Mouse (Mus musculus) ES-E14 (cell line): ENCODE measurements around the gene Dagla. TPM values are rescaled to one million over a fixed set of nuclear protein-coding genes. Genes with fewer than 3 reads are reported as not detected.

Experiments
- DNase-seq: peaks from one replicate; pipeline ENCODE4 v3.0.0-alpha.2; 2013; ENCODE audit warnings: low read depth, low spot score
- H3K27ac ChIP-seq: 2 replicates; pipeline ENCODE4 v1.5.1; 2012; ENCODE audit warnings: low read depth, mild to moderate bottlenecking, low read length, moderate library complexity, mixed read lengths; ENCODE audit not compliant: poor library complexity, insufficient read depth, severe bottlenecking
- H3K36me3 ChIP-seq: 2 replicates; pipeline ENCODE4 v1.6.1; 2012; ENCODE audit warnings: mild to moderate bottlenecking, low read length, moderate library complexity, mixed read lengths; ENCODE audit not compliant: control insufficient read depth, poor library complexity, insufficient read depth, severe bottlenecking
- H3K4me1 ChIP-seq, 2 experiments: fragments of 150-350 bp in 1 of 2; sonication (generic) in 1 of 2; 2 replicates each; pipeline ENCODE4 v1.6.1; 2012; ENCODE audit warnings: low read length in 2 of 2, mild to moderate bottlenecking in 1 of 2, mixed read lengths in 1 of 2; ENCODE audit not compliant: control insufficient read depth in 2 of 2, insufficient read depth in 2 of 2, poor library complexity in 1 of 2
- H3K4me3 ChIP-seq, 2 experiments: fragments of 150-350 bp in 1 of 2; sonication (generic) in 1 of 2; 2 replicates each; pipeline ENCODE4 v1.5.1; 2012; ENCODE audit warnings: low read length in 2 of 2, low read depth in 1 of 2, mild to moderate bottlenecking in 1 of 2, mixed read lengths in 1 of 2; ENCODE audit not compliant: insufficient read depth in 1 of 2, poor library complexity in 1 of 2, severe bottlenecking in 1 of 2
- H3K9ac ChIP-seq: 2 replicates; pipeline ENCODE4 v1.6.1; 2012; ENCODE audit warnings: low read depth, mild to moderate bottlenecking, low read length, mixed read lengths; ENCODE audit not compliant: poor library complexity, insufficient read depth, severe bottlenecking
- H3K9me3 ChIP-seq: fragments of 150-350 bp; sonication (generic); 2 replicates; pipeline ENCODE4 v1.6.1; 2012; ENCODE audit warnings: low read depth, mild to moderate bottlenecking, low read length; ENCODE audit not compliant: control insufficient read depth, insufficient read depth
- CHD2 ChIP-seq: IDR thresholded peaks from 2 replicates; pipeline ENCODE4 v1.6.1; 2014; ENCODE audit warnings: mild to moderate bottlenecking, low read depth, low read length, inconsistent platforms
- HCFC1 ChIP-seq: IDR thresholded peaks from 2 replicates; pipeline ENCODE4 v1.6.1; 2012; ENCODE audit warnings: low read length, inconsistent platforms, borderline replicate concordance; ENCODE audit not compliant: insufficient read depth
- MAFK ChIP-seq: IDR thresholded peaks from 2 replicates; pipeline ENCODE4 v1.6.1; 2014; ENCODE audit warnings: mild to moderate bottlenecking, low read depth, low read length, inconsistent platforms; ENCODE audit not compliant: insufficient read depth
- ZC3H11A ChIP-seq: IDR thresholded peaks from 2 replicates; pipeline ENCODE4 v1.6.1; 2012; ENCODE audit warnings: low read depth, mild to moderate bottlenecking, inconsistent platforms, low read length, borderline replicate concordance
- ZNF384 ChIP-seq: IDR thresholded peaks from 2 replicates; pipeline ENCODE4 v1.6.1; 2012; ENCODE audit warnings: low read depth, low read length, inconsistent platforms
- in situ Hi-C, 2 experiments: fragments of 600-800 bp; cut with MboI; formaldehyde crosslinking; loops; one replicate each; pipeline ENCODE4 v1.15.1; 2025; ENCODE audit warnings: low sequenced_read_pairs in 2 of 2, inconsistent platforms in 1 of 2; ENCODE audit not compliant: unreplicated experiment in 2 of 2
- total RNA-seq: library from RNA; depleted of rRNA; stranded (reverse); fragments of 300-350 nt; gene quantifications from 2 replicates; pipeline ENCODE4 v1.2.3, GENCODE M21; 2012

The Dagla gene
- total RNA-seq, 1 experiment, result 1.2 TPM

- Histone ChIP-seq H3K9me3 (no peaks in the 10 kb centered on the region), H3K9ac (no peak overlapping the region; the same call in 1 of the 2 replicates), H3K36me3 (no peaks in the 10 kb centered on the region), H3K4me1 (peaks cover 3 to 29% of the 10 kb centered on the region in 2 experiments; a peak in 3 of 4 replicates), H3K27ac (peak overlapping the region; percentile 63), H3K4me3 (0 out of 4 replicates have a peak overlapping the region, but pooled peaks of 1 of the 2 experiments have one; percentile 7)
- TF ChIP-seq HCFC1, result no peak
- peak; percentile 79 for DNase-seq
- in situ Hi-C loops, result no loop called here
Observed at GRCm38 (mm10) chr19:10266196-10266850, 38.4 kb downstream of the Dagla start.

GRCm38 (mm10) chr19:10261369-10261768, 43.3 kb downstream of the Dagla start:
- DNase-seq, result no peak
- Histone ChIP-seq H3K27ac (no peak overlapping the region), H3K36me3 (no peaks in the 10 kb centered on the region), H3K4me1 (peaks cover 3 to 17% of the 10 kb centered on the region in 2 experiments; a peak in 3 of 4 replicates), H3K9me3 (no peaks in the 10 kb centered on the region), H3K4me3 (no peak overlapping the region), H3K9ac (no peak overlapping the region)
- in situ Hi-C loops, result no loop called here
- TF ChIP-seq HCFC1, result no peak
- TF ChIP-seq MAFK, result no peak
- TF ChIP-seq CHD2, result no peak
- no peak for TF ChIP-seq ZNF384
- TF ChIP-seq ZC3H11A, result no peak

DNA sequence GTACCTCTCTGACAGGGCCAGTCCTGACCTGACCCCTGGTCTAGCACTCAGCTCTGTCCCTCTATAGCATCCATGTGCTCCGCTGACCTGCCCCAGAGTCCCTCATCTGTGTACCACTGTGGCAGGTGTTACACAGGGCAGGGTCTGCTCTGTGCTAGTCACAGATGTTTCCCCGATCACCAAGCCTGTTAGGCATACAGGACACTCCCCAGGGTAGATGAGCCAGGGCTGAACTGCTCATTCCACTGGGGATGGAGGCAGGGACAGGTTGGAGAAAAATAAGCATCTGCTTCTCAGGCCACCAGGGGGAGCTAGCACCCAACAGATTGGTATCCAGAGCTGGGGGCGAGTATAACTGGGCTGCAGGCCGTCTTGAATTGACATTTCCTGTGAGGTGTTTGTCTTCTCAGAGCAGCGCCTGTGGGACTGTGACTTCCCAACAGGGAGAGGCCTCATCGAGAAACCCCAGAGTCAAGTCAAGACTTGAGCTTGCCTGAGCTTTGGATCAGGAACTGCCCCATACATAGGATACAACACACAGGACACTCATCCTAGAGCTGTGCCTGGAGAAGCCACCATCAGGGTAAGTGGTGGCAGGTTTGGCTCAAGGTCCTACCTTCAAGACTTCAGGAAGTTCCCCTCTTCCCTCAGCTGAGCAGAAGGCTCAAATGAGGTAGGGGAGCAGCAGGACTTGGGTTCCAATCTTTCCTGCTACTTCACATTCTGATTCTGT, 46.2 kb downstream of the Dagla start:
- in situ Hi-C loops, result no loop called here
- H3K4me3 ChIP-seq, result no peak overlapping the region
- no peaks in the 10 kb centered on the region for H3K9me3 ChIP-seq

DNA sequence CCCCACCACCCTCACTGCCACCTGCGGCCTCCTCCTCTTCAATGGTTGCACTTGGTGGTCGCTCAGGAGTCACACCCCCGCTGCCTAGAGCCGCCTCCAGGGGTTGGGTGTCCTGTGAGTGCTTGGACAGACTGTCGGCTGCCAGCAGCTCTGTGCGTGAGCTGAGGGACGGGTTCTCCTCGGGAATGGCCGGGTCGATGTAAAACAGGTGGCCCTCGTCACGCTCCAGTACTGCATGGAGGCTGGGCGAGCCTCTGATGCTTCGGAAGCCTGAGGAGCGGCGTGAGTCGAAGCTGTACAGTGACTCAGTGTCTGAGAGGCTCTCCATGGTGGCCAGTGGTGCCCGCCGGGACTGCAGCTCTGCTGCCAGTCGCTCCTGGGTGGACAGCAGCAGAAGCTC, 56.5 kb downstream of the Dagla start:
- no peak overlapping the region for H3K9ac ChIP-seq
- DNase-seq, result no peak
- no peak overlapping the region for H3K4me3 ChIP-seq
- TF ChIP-seq CHD2, result no peak
- no peak for TF ChIP-seq ZC3H11A
- TF ChIP-seq HCFC1, result no peak
- no peak for TF ChIP-seq ZNF384
- no peaks in the 10 kb centered on the region for H3K36me3 ChIP-seq
- H3K4me1 ChIP-seq, result peaks cover 0 to 10% of the 10 kb centered on the region in 2 experiments; a peak in 2 of 4 replicates
- no peaks in the 10 kb centered on the region for H3K9me3 ChIP-seq
- H3K27ac ChIP-seq, result no peak overlapping the region
- in situ Hi-C loops, result no loop called here

More for the DNA sequence above, 46.2 kb downstream of the Dagla start:
- no peak overlapping the region for H3K9ac ChIP-seq
- no peaks in the 10 kb centered on the region for H3K4me1 ChIP-seq
- DNase-seq, result peak; percentile 74
- no peaks in the 10 kb centered on the region for H3K36me3 ChIP-seq
- H3K27ac ChIP-seq, result no peak overlapping the region
- no peak for TF ChIP-seq HCFC1
- TF ChIP-seq ZC3H11A, result peak; percentile 81; the same call in 1 of the 2 replicates

- Histone ChIP-seq H3K9me3 (no peaks in the 10 kb centered on the region), H3K27ac (no peak overlapping the region), H3K9ac (no peak overlapping the region), H3K4me3 (no peak overlapping the region), H3K4me1 (peaks cover 2 to 16% of the 10 kb centered on the region in 2 experiments; a peak in 2 of 4 replicates), H3K36me3 (no peaks in the 10 kb centered on the region)
- no peak for TF ChIP-seq HCFC1
- no peak for TF ChIP-seq ZC3H11A
- TF ChIP-seq CHD2, result no peak
- no peak for TF ChIP-seq ZNF384
- no peak for TF ChIP-seq MAFK
- no peak for DNase-seq
- in situ Hi-C loops, result no loop called here
Observed at GRCm38 (mm10) chr19:10247165-10247564, 57.5 kb downstream of the Dagla start.
